Mouse (Mus musculus) inflammation-experienced regulatory T-cells, adult 6 months (primary cell): ENCODE data around the gene Mapk8ip3. TPM values are rescaled to one million over a fixed set of nuclear protein-coding genes. Genes with fewer than 3 reads are reported as not detected.

Experiments used
- ATAC-seq: one replicate; pipeline ENCODE4 v1.8.0; 2017
- polyA plus RNA-seq, 3 experiments: library from polyadenylated mRNA; unstranded; fragments of 100-300 nt; shearing (Covaris generic); gene quantifications; one replicate each; pipeline ENCODE4 v1.2.1; 2017

Gene Mapk8ip3
- polyA plus RNA-seq, 3 experiments from 2014 or later, result 22.0 to 47.5 (median 34.9) TPM

DNA sequence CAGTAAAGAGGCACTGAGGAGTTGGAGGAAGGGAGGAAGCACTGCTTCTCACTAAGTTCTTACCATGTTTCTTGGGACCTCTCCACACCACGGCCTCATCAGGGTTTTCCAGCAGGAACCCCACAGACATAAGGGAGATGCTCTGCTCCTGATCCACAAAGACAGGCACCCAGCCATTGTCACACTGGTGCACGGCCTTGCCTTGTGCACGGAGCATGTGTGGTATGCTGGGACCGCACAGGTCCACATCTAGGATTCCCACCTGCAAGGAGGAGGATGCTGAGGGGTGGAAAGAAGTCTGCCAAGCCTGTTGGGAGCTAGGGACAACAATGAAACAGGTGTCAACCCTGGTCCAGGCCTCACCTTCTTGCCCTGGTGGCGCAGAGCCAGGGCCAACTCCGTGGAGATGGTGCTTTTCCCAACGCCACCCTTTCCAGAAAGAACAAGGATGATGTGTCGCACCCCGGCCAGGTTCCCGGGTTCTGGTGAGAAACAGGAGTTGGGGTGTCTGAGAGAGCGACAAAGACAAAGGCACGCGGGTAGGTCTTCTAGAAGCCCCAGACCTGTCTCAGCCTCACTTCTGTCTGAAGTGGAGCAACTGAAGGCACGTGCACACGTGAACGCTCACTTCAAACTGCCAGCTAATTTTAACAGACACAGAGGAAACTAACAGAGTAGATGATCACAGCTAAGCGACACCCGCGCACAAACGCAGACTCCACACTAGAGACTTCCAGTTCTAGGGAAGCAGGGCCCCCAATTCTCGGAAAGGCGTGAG, 51.2 kb downstream of the Mapk8ip3 start:
- ATAC-seq, result no peak

DNA sequence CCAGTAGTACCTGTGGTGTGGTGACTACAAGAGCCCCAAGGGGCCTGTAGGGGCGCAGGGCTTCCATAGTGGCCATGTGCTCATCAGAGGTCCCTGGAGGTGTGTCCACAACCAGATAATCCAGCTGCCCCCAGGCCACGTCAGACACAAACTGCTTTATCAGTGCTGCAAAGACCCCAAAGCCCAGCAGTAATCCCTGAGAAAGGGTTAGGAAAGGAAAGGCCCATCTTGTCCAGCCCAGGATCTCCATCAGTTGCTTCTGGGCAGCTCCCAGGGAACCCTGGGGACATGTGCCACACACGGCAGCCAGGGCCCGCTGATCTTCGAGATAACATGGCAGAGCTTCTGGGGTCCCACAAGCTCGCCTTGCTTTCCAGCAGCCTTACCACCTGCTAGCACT, 52.4 kb downstream of the Mapk8ip3 start:
- ATAC-seq, result no peak

DNA sequence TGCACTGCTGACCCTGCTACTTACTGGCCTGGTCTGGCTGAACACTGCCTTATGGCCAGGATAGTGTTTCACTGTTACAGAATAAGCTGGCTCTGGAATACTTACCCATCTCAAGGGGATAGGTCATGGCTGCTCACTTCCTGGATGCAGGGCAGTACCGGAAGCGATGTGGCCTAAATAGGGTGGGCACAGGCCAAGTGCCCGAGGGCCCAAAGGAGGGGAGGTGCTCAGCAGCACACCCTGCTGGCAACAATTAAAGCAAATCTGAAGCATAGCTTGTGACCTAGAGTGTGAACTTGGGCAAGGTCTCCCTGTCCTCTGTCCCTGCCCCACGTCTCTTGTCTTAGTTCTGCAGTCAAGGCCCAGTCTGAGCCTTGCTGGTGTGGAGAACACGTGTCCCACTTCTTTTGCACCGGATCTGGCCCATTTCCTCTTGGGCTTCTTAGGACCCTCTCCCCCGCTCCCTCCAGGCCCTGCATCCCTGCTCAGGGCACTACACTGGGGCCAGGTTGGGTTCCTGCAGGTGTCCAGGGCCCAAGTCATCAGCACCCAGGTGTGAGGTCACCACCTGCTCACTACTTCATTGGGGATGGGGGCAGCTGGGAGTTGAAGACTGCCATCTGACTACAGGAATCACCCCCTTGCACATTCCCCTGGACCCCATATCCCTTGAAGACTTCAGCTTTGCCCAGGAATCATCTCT, 54.9 kb downstream of the Mapk8ip3 start:
- ATAC-seq, result no peak

DNA sequence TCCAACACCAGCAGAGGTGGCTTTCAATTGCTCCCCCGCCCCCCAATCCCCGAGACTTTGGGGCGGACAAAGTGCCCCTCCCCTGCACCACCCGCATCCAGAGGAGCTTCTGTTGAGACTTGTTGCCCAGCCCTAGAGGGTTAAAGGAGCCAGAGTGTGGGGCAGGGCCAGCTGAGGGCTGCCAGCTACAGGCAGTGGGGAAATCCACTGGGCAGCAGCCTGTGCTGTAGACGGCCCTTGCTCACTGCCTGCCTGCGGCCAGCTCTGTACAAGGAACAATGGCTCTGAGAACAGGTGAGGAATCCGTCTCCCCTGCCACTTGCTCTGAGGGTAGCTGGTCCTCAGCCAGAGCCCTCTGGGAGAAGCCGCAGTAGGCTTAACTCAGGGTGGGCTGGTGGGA, 58.2 kb downstream of the Mapk8ip3 start:
- no peak for ATAC-seq

DNA sequence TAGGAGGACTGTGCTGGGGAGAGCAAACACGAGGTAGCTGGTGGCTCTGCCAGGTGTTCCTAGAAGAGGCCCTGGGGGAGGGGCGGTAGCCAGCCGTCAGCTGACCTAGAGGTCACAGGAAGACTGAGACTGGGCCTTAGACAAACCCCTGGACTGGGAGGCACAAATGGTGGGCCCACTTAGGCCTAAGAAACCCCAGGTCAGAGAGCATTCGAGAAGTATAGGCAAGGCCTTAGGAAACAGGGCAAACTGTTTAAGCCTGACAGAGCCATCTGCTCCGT, 58.7 kb downstream of the Mapk8ip3 start:
- ATAC-seq, result no peak

DNA sequence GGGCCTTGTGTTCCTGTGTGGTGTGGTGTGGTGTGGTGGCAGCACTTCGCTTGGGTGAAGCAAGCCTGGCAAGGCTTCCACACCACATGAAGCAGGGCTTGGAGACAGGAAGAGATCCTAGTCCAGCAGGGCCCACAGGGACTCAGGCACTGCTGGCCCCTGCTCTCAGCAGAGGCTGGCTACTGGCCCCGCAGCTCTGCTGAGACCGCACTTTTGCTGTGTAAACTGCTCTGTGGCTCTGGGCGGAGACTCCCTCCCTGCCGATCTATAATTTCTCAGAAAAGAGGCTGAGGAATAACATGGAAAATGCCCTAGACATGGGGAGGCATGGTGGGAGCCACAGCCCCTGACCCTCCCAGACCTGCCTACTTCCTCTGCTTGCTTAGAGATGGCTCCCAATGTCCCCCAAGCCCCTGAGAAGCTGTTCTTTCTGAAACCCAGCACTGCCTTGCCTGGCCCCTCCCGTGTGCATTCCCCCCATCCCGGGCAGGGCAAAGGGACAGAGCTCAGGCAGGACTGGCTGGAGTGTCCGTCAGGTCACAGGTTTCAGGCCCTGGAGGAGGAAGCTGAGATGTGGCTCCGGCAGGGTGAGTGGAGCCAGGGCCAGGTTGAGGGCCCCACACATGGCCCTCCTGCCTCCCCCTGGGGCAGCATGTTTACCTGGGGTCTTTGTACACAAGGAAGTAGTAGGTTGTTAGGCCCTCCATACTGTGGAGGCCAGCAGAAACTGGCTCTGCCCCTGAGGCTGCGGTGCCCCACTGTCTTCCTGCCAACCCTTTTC, 59.3 kb downstream of the Mapk8ip3 start:
- no peak for ATAC-seq

DNA sequence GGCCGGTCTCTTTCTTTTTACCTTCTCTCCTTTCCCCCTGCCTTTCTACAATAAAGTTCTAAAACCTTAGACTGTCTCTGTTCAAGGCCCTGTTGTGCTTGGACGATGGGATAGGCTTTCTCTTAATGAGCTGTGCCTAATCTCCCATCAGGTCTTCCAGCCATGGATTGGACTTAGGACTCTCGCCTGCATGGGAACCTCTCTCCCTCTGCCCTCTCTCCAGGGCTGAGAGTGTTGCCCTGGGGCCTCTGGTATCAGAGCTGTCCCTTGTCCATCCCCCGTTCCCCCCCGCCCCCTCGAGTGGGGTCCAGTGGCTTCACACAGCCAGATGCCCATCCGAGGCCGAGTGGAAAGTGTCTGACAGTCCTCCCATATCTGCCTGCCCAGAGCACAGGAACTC, 61.8 kb downstream of the Mapk8ip3 start:
- ATAC-seq, result no peak

DNA sequence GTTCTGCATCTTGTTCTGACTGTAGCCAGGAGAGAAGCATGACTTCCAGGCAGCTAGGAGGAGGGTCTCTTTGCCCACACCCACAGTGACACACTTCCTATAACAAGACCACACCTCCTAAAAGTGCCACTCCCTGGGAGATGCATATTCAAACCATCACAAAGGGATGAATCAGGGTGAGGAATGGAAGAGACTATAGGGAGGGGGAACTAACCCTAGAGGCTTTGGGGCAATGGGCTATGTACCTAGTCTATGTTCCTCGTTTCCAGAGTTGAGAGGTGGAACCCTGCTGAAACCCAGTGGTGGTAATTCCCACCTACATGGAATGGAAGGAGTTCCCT, 62.4 kb downstream of the Mapk8ip3 start:
- ATAC-seq, result no peak

DNA sequence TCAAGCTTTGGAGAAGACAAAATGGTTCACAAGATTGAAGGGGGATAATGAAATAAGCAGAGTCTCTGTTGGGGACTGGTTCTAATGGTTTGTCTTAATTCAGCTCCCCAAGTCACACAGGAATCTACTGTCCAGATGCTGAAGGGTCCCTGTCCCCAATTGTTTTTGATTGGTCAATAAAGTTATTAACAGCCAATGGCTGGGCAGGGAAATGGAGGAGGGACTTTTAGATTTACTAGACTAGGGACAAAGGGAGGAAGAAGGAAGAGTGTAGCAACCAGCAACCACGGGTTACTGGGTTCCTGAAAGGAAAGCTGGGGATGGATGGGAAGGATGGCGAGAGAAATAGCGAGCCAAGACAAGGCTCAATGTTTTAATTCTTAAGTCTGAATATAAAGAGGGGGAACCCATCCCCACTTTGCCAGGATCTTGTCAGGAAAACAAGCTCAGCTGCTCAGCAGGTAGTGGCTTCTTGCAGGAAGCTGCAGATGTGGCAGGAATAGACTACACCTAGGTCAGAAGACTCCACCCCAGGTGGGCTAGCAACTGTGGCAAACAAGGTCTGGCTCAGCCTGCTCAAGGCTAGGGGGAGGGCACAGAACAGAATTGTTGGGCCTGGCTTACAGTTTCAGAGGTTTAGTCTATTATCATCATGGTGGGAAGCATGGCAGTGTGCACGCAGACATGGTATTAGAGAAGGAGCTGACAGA, 62.9 kb downstream of the Mapk8ip3 start:
- ATAC-seq, result no peak

DNA sequence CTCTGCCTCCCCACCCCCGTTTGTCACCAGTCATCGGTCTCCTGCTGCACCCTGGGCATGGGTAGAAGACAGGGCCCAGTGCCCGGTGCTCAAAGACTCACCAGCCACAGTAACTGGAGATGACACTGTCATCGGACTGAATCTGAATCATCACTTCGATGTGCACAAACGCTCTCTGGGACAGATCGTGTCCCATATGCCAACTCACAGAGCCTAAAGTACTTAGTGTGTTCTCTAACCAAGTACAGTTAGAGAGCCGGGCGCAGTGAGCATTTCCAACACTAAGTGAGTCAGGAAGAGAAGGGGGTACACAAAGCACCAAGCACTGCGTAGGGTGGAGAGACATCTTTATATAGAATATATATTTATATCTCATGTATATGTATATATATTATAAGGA, 68.9 kb downstream of the Mapk8ip3 start:
- no peak for ATAC-seq

DNA sequence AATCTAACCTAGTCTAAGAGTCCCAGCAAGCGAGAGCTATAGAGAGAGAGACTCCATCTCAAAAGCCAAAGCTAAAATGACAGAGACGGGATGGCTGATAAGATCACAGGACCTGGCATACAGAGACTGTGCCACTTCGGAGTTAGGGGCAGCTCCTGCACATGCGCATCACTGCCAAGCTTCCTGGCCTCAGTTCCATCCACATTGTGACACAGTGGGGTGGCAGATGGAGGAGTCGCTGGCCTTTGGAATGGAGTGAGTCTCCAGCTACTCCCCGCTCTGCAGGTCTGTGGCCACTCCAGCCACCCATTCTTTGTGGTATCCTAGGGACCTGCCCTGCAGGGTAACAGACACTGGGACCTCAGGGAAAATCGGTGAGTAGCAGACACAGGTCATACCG, 71.0 kb downstream of the Mapk8ip3 start, which contains the start of gene Igfals:
TSS of gene Igfals (plus strand) at position 222 of the 400 bp plus-strand sequence.
- no peak for ATAC-seq

DNA sequence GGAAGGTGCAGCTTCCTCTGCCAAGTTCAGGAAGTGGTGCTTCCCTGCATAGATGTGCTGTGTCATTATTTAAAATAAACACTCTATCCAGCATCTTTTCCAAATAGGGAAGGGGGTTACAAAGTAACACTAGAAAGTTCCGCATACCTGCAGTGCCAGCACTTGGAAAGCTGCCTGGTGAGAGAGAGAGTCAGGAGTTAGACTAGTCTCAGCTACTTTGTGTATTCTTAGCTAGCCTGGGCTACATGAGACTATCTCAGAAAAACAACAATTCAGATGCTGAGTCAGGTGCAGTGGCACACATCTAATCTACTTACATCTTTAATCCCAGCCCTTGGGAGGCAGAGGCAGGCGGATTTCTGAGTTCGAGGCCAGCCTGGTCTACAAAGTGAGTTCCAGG, 75.0 kb downstream of the Mapk8ip3 start:
- no peak for ATAC-seq

DNA sequence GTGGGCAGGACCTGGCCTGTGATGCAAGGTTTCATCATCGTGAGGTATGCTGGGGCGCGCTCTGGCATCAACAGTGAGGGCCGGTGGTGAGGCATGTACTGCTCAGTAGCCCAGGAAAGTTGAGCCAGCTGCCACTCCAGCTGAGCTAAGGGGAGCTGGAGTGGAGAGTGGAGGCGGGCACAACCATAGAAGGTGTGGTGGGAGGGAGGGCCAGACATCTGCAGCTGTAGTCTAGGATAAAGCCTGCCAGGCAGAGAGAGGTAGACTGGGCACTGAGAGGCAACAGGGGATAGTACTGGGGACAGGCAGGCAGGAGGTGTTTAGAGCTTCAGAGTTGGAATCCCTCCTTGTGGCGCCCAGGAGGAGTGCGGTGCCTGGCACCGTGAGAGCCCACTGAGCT, 76.7 kb downstream of the Mapk8ip3 start:
- ATAC-seq, result no peak

DNA sequence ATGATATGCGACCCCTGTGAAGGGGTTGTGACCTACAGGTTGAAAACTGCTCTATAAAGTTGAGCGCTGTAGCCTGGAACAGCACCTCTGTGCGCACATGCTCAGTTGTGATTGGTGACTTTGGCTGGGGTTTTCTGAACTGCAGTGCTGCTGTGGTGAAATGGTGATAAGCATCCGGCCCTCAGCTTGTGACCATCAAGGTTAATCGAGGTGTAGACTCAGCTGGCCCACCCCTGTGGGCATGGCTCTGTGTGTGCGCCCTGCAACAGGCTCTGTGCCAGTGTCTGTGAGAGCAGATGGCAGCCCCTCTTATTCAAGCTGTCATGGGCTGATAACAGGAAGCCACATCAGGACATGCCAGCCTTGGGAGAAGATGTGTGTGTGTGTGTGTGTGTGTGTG, 77.8 kb downstream of the Mapk8ip3 start:
- no peak for ATAC-seq

DNA sequence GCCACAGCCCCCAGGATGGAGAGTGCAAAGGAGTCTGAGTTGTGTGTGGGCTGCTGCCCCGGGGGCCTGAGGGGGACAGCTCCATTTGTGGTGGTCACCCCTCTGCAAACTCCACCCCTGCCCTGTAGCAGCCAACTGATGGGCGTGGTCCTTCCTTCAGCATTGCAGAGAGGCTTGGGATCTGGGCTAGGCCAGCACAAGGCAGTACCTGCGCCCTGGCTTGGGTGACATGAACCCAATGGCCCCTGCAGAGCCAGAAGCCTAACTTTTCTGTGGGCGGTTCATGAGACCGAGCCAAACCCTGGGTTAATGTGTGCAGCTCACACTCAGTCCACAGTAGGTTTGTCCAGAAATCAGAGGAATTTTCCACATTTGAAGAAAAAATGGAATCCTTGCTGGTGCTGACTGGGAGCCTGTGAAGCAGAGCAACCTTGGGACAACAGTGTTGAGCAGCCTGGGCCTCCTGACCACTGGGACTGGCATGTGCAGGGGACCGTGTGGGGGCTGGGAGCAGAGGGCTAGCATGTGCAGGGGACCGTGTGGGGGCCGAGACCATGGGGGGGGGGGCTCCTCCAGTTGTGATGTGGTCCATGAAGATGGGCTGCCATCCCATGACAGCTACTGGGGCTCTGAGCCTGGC, 78.8 kb downstream of the Mapk8ip3 start:
- no peak for ATAC-seq

DNA sequence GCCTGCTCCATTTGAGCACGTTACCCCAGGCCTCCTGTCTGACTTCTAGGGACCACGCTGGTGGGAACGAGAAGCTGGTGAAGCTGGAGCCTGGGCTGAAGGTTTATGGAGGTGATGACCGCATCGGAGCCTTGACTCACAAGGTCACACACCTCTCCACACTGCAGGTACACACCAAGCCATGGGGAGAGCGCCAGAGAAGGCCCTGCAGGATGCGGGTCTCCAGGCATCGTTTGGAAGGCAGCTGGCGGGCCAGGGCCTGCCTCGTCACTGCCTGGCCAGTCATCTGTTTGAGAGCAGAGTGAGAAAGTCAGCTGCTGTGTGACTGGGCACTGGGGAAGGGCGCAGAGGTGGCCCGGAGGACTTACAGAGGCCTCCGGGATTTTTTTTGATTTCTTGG, 80.2 kb downstream of the Mapk8ip3 start:
- no peak for ATAC-seq

DNA sequence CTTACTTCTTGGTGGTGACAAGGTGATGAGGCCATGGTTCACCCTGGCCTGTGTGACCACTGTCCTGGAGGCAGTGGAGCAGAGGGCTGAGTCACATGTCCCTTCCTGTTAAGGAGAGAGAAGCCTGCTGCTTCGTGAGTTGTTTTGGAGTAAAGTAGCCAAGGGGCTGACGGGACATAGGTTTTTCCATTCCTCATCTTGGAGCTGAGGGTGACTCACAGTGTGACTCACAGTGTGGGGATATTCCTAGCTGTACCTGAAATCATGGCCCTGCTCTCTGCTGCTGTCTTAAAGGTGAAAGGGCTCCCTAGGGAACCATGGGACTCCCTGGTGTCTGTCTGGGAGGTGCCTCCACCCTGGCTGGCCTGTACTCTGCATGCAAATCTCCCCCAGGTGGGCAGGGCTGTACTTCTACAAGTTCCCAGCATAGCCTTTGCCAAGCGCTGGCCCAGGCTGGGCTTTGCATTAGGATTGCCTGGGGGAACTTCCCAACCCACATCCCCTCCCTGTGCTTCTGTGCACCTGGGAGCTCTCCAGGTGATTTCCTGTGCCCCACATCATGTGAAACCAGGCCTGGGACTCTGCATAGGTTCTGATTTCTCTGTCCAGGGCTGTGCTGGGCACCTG, 80.8 kb downstream of the Mapk8ip3 start:
- ATAC-seq, result no peak

DNA sequence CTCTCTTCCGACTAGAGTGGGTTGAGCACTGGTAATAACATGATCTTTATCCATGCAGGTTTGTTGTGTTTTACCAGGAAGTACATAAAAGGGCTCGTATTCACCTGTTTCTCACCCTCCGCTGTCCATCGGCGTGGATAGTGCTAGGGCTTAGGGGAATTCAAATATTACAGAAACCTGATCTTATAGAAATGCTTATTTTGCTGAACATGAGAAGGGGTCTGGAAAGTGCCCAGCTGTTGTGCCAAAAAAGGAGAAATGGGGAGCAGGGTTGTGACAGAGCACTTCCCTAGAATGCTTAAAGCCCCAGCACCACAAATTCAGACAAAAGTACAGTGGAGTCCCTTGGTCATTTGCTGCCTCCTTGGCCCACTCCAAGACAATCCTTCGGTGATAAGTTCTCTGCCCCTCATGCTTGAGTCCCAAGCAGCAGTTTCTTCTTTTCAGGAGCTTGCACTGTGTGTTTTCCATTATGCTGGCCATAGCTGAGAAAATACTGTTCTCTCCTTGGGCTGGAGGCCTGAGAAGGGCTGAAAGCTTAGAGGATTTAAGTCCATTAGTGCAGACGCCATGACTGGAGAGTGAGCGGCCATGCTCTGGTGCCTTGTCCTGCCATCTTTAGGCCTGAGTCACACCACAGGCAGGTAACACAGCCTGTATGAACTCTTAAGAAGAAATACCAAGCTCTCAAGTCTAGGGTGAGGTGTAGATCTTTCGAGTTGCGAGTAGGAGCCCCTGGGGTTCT, 85.2 kb downstream of the Mapk8ip3 start:
- no peak for ATAC-seq

DNA sequence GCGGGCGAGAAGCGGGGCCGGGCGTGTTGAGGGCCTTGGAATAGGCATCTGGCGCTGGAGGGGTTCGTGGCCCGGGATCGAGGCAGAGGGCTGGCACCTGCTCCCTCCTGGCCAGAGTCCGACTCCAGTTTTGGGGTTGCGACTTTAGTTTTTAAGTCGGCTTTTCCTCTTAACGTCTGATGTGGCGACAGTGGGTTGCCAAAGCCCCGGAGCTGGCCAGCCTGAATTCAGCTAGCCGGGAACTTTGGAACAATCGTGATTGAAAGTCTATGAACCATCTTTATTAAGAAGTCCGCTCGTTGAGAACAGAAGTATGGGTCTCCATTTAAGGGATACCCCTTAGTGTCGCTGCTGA, 86.0 kb downstream of the Mapk8ip3 start:
- ATAC-seq, result no peak

DNA sequence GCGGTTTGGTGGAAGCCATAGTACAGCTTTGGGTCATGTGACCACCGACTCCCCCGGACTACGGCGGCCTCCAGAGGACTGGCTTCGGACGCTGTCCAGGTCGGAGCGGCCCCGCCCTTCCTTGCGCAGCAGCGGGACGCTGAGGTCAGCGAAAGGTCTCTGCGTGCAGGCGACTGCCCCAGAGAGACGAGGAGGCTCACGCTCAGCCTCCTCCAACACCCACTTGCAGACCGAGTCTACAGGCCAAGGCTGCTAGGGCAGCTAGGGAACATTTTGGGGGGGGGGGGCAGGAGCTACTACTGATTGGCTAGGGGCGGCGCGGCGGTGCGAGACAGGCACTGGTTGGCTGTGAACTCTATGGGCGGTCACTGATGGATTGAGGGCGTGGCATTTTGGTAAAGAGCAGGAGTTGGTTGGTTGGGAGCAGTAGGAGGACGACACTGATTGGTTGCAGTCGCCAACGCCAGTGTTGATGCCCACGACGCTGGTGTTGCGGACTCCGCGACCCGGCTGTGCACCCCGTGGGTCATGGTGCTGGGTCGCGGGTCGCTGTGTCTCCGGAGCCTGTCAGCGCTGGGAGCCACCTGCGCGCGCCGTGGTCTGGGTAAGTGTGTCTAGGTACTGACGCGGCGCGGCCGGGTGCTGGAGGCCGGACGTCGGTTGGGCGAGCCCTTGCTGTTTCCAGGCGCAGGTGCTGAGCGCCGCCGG, 86.6 kb downstream of the Mapk8ip3 start, which contains the start of gene Fahd1:
TSS of gene Fahd1 (minus strand) at position 300 of the 708 bp plus-strand sequence.
- ATAC-seq, result peak; percentile 99

DNA sequence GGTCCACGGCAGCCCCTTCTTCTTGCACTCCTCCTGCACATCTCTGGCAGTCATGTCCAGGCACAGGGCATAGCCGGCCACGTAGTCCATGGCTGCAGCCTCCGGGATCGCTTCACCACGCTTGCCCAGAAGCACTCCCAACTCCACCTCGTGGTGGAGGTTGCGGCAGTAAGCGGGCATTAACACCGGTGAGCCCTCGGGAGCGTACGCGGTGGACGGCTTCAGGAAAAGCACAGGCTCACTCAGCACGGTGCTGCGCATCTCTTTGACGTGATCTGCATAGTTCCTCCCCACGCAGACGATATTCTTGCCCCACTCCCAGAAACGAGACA, 87.1 kb downstream of the Mapk8ip3 start:
- ATAC-seq, result no peak
